Mouse (Mus musculus): ENCODE measurements around the gene Supt7l. TPM values are rescaled to one million over a fixed set of nuclear protein-coding genes. Genes with fewer than 3 reads are reported as not detected.

Gene Supt7l
- polyA plus RNA-seq, 1 experiment: 13.3 TPM

DNA sequence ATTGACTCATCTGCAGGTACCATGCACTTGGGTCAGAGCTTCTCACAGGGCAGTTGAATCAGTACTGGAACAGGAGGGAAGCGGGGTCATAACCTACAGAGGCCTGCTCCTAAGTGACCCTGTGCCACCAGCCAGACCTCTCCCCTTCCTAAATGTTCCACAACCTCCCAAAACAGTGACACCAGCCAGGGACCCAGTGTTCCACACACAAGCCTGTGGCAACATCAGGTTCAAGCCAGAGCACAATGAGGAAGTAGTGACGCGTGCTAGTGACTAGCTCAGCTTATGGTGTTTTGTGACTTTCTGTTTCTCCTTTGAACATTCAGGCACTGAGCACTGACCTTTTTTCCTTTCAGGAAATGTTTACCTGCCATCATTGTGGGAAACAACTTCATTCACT, 59.8 kb downstream of the Supt7l start:
- no peak for DNase-seq
- Histone ChIP-seq H3K4me1 (ENCODE audit: control insufficient read depth, insufficient read depth, low read length) (no peaks in the 10 kb centered on the region), H3K4me3 (replicated peaks; ENCODE audit: extremely low read depth, low read depth, low read length) (no peak overlapping the region)
- WGBS: 87% methylated on average over 3 of the region's 3 CpGs
- TF ChIP-seq CTCF (IDR thresholded peaks at IDR 0.05; ENCODE audit: insufficient read depth, low read length) (no peak), POLR2A (IDR thresholded peaks at IDR 0.05; ENCODE audit: borderline replicate concordance, extremely low read depth, low read depth, low read length) (no peak)

Other genes with a start within 250 kb of the Supt7l start
- 45.0 and 47.8 TPM in 2 replicates for gene Ift172, start 236.7 kb downstream of the Supt7l start, polyA plus RNA-seq (2012; rRNA removed)
- 11.7 and 17.8 TPM in 2 replicates for gene Fndc4, start 231.7 kb downstream of the Supt7l start, polyA plus RNA-seq (2012; rRNA removed)
- gene Gckr, start 230.4 kb downstream of the Supt7l start, polyA plus RNA-seq (2012; rRNA removed): 0.05 and 0.11 TPM in 2 replicates
- gene Zfp512, start 75.4 kb downstream of the Supt7l start, polyA plus RNA-seq (2012; rRNA removed): 8.3 and 14.4 TPM in 2 replicates
- not detected in 2 replicates for gene 4930548H24Rik, start 42.1 kb downstream of the Supt7l start, polyA plus RNA-seq (2012; rRNA removed)
- 10.8 and 14.1 TPM in 2 replicates for gene Gpn1, start 33.1 kb downstream of the Supt7l start, polyA plus RNA-seq (2012; rRNA removed)
- 13.4 and 15.8 TPM in 2 replicates for gene Slc4a1ap, start 812 bp downstream of the Supt7l start, polyA plus RNA-seq (2012; rRNA removed)
- 15.9 and 19.5 TPM in 2 replicates for gene Mrpl33, start 69.1 kb upstream of the Supt7l start, polyA plus RNA-seq (2012; rRNA removed)
- gene Rbks, start 169.8 kb upstream of the Supt7l start, polyA plus RNA-seq (2012; rRNA removed): 3.2 and 4.1 TPM in 2 replicates
- gene Babam2, start 169.9 kb upstream of the Supt7l start, polyA plus RNA-seq (2012; rRNA removed): 19.6 and 23.6 TPM in 2 replicates

Data from lung, adult 2 months (tissue).